Mouse (Mus musculus) midbrain, embryonic 12.5 days (tissue): ENCODE measurements around the gene Nfyb. TPM values are rescaled to one million over a fixed set of nuclear protein-coding genes. Genes with fewer than 3 reads are reported as not detected.

Experiments
- ATAC-seq: fragments of 200-750 bp; cut with Nextera tagmentation; 2 replicates; pipeline ENCODE4 v1.8.0; 2017; ENCODE audit warnings: low read depth, moderate TSS enrichment, moderate library complexity; ENCODE audit not compliant: low FRiP score
- H3K27ac ChIP-seq: fragments of 300-500 bp; sonication (generic); replicated peaks from 2 replicates; pipeline ENCODE4 v1.5.1; 2016; ENCODE audit warnings: mild to moderate bottlenecking
- H3K27me3 ChIP-seq: fragments of 300-500 bp; sonication (generic); 2 replicates; pipeline ENCODE4 v1.6.1; 2016; ENCODE audit warnings: mild to moderate bottlenecking
- H3K36me3 ChIP-seq: fragments of 300-500 bp; sonication (generic); 2 replicates; pipeline ENCODE4 v1.6.1; 2016
- H3K4me1 ChIP-seq: fragments of 300-500 bp; sonication (generic); 2 replicates; pipeline ENCODE4 v1.6.1; 2016
- H3K4me2 ChIP-seq: fragments of 300-500 bp; sonication (generic); replicated peaks from 2 replicates; pipeline ENCODE4 v1.6.1; 2016; ENCODE audit warnings: mild to moderate bottlenecking, moderate library complexity
- H3K4me3 ChIP-seq: fragments of 300-500 bp; sonication (generic); 2 replicates; pipeline ENCODE4 v1.5.1; 2016; ENCODE audit warnings: mild to moderate bottlenecking
- H3K9ac ChIP-seq: fragments of 300-500 bp; sonication (generic); replicated peaks from 2 replicates; pipeline ENCODE4 v1.6.1; 2016; ENCODE audit warnings: mild to moderate bottlenecking, moderate library complexity
- H3K9me3 ChIP-seq: fragments of 300-500 bp; sonication (generic); 2 replicates; pipeline ENCODE4 v1.6.1; 2016; ENCODE audit warnings: mild to moderate bottlenecking
- WGBS: fragments of 180-500 bp; shearing (Covaris S2); methylation state at CpG from one replicate; pipeline ENCODE4 v1.1.7; 2016; 5-methylcytosine and 5-hydroxymethylcytosine counted together
- polyA plus RNA-seq: library from polyadenylated mRNA; unstranded; fragments of >200 nt; fragmentation: Nextera tagmentation; extraction: Ambion mirVana; gene quantifications from 2 replicates; pipeline ENCODE4 v1.2.1, GENCODE M21; 2016

Nfyb gene
- polyA plus RNA-seq = 58.3 and 69.0 TPM in 2 replicates

DNA sequence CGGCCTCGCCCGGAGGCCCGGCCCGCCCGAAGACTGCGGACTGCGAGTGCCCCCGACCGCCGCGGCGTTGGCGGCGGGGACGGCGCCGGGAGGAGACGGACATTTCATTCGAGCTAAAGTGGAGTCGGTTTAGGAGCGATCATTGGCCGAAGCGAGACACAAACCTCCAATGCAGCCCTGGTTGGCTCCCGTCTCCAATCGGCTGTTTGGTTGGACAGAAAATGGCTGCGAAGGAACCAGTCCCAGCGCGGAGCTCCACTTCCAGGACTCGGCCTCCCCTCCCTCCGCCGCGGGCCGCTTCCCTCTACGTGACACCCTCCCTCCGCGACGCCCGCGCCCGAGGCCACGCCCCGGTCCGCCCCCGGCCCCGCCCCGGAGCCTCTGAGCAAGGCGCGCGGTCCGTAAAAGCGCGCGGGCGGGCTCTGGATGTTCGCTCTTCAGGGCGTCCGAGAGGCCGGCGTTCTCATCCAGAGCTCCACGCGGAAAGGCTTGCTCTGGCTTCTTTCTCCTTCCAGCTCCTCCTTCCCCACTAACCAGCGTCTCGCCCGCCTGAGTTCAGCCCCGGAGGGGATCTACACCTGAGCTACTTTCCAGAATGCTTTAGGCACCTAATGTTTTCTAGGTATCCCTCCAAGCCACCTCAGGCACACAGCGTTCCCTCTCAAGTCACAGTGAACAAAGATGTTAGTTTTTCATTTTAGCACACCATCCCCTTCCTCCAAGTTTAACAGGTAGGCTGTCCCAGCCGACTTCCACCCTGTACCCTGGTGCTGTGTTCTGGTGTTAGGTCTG, at the start of gene Nfyb:
Nfyb (minus strand) TSS at position 305 of the 792 bp plus-strand sequence.
- Histone ChIP-seq H3K4me3 (peak within 1 kb of the TSS; percentile 97), H3K36me3 (peaks cover 25% of the 10 kb centered on the region), H3K4me2 (peak within 1 kb of the TSS; percentile 74), H3K4me1 (peaks cover 31% of the 10 kb centered on the region), H3K27me3 (no peaks in the 10 kb centered on the region), H3K9ac (peak within 1 kb of the TSS; percentile 100), H3K9me3 (no peaks in the 10 kb centered on the region), H3K27ac (peak within 1 kb of the TSS; percentile 100)
- ATAC-seq = peak; percentile 95
- WGBS = under 1% methylated on average over 63 of the region's 68 CpGs

GRCm38 (mm10) chr10:82811855-82812431, 48.0 kb upstream of the Nfyb start:
- H3K4me1 ChIP-seq = peaks cover 12% of the 10 kb centered on the region
- H3K27me3 ChIP-seq = no peaks in the 10 kb centered on the region; the same call in 1 of the 2 replicates
- no peak overlapping the region for H3K27ac ChIP-seq
- no peaks in the 10 kb centered on the region for H3K36me3 ChIP-seq
- H3K9ac ChIP-seq = peak overlapping the region; percentile 62
- WGBS = 6% methylated on average over 45 of the region's 52 CpGs
- peak overlapping the region; percentile 65 for H3K4me3 ChIP-seq
- H3K9me3 ChIP-seq = no peaks in the 10 kb centered on the region
- peak; percentile 79 for ATAC-seq
- H3K4me2 ChIP-seq = peak overlapping the region; percentile 74

DNA sequence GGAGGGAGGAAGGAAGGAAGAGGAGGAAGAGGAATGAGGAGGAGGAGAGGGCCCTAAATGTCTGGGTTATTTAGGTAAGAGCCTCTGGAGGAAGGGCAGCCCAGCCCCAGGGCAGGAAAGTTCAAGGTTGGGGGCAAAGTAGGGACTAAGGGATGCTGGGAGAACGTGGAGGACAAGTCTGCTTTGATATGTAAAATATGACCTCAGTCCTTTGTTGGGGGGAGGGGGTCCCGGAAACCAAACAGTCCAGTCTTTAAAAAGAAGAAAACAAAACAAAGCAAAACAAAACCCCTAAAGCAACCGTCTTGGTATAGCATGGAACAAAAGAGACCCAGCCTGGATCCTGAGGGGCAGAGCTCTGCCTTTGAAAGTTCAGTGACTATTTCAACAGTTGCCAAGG, 45.4 kb upstream of the Nfyb start:
- Histone ChIP-seq H3K4me1 (peaks cover 9% of the 10 kb centered on the region), H3K9me3 (no peaks in the 10 kb centered on the region), H3K36me3 (no peaks in the 10 kb centered on the region), H3K27ac (no peak overlapping the region), H3K9ac (no peak overlapping the region), H3K4me3 (no peak overlapping the region), H3K4me2 (no peak overlapping the region), H3K27me3 (no peaks in the 10 kb centered on the region; the same call in 1 of the 2 replicates)
- ATAC-seq = no peak
- WGBS = 2% methylated on average over 3 of the region's 3 CpGs

- no peak for ATAC-seq
- Histone ChIP-seq H3K4me2 (no peak overlapping the region), H3K4me3 (no peak overlapping the region), H3K27ac (no peak overlapping the region), H3K36me3 (no peaks in the 10 kb centered on the region), H3K9ac (no peak overlapping the region), H3K27me3 (no peaks in the 10 kb centered on the region; the same call in 1 of the 2 replicates), H3K9me3 (no peaks in the 10 kb centered on the region), H3K4me1 (peaks cover 7% of the 10 kb centered on the region)
- WGBS = 75% methylated on average over 8 of the region's 8 CpGs
Observed at GRCm38 (mm10) chr10:82808891-82809290, 44.9 kb upstream of the Nfyb start.

DNA sequence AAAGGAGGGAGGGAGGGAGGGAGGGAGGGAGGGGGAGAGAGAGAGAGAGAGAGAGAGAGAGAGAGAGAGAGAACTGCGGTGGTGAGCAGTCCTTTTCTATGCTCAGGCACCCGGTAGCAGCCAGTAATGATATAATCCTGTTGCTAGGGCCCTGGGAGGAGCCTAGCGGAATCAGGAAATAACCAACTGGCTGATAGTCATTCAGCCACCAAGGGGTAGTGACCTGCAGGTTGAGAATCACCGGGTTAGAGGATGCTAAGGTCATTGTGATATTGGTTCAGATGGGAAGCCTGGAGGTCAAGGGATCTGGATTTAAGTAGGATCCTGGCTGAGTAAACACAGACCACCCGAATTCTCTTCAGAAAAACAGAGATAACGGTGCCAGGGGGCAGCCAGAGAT, 44.2 kb upstream of the Nfyb start:
- Histone ChIP-seq H3K4me2 (no peak overlapping the region), H3K27me3 (no peaks in the 10 kb centered on the region; the same call in 1 of the 2 replicates), H3K9ac (no peak overlapping the region), H3K27ac (no peak overlapping the region), H3K36me3 (no peaks in the 10 kb centered on the region), H3K9me3 (no peaks in the 10 kb centered on the region), H3K4me3 (no peak overlapping the region), H3K4me1 (peaks cover 7% of the 10 kb centered on the region)
- 46% methylated on average over 5 of the region's 6 CpGs for WGBS
- ATAC-seq = no peak

GRCm38 (mm10) chr10:82807238-82807637, 43.3 kb upstream of the Nfyb start:
- Histone ChIP-seq H3K36me3 (no peaks in the 10 kb centered on the region), H3K4me1 (peaks cover 7% of the 10 kb centered on the region), H3K4me3 (no peak overlapping the region), H3K9me3 (no peaks in the 10 kb centered on the region), H3K9ac (no peak overlapping the region), H3K27me3 (no peaks in the 10 kb centered on the region; the same call in 1 of the 2 replicates), H3K4me2 (no peak overlapping the region), H3K27ac (no peak overlapping the region)
- ATAC-seq = no peak
- 88% methylated on average over 7 of the region's 7 CpGs for WGBS

DNA sequence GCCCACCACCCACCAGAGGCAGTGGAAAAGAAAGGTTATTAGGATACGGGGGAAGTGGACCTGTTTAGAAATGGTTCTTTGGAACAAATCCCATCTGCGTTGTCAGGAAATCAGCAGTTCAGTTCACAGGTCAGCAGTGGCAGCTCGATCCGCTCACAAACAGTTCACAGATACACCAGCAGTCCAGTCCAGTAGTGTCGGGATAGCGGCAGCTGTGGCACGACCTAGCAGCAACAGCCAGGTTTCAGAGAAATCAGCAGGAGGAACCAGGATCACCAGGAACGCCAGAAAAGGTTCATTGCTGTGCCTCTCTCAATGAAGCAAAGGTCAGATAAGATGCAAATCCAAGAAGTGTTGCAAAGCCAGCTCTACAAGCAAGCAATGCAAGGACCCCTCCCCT, 42.5 kb upstream of the Nfyb start:
- no peak overlapping the region for H3K4me2 ChIP-seq
- H3K27me3 ChIP-seq = no peaks in the 10 kb centered on the region; the same call in 1 of the 2 replicates
- no peak overlapping the region for H3K4me3 ChIP-seq
- no peak overlapping the region for H3K9ac ChIP-seq
- H3K9me3 ChIP-seq = no peaks in the 10 kb centered on the region
- no peak overlapping the region for H3K27ac ChIP-seq
- no peaks in the 10 kb centered on the region for H3K36me3 ChIP-seq
- no peak for ATAC-seq
- 78% methylated on average over 8 of the region's 8 CpGs for WGBS
- peaks cover 7% of the 10 kb centered on the region for H3K4me1 ChIP-seq

DNA sequence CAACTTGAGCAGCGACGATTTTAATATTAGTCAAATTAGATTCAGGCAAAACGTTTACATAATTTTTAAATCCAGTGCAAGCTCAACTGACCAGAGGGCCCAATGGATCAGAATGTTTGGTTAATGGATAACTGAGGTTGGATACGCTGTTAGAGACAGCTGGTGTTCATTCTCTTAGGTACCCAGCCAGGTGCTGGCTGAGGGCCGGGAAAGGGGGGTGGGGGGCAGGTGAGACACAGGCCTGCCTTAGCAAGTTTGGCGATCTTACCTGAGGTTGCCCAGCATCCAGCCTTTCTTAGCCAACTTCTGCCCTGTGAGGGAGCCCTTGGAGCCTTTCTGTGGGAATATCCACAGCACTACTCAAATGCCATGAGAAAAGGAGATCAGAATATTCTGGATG, 41.2 kb upstream of the Nfyb start:
- no peak overlapping the region for H3K27ac ChIP-seq
- H3K4me3 ChIP-seq = no peak overlapping the region
- H3K9ac ChIP-seq = no peak overlapping the region
- no peak overlapping the region for H3K4me2 ChIP-seq
- H3K9me3 ChIP-seq = no peaks in the 10 kb centered on the region
- H3K36me3 ChIP-seq = no peaks in the 10 kb centered on the region
- 86% methylated on average over 6 of the region's 6 CpGs for WGBS
- H3K4me1 ChIP-seq = peaks cover 7% of the 10 kb centered on the region
- H3K27me3 ChIP-seq = no peaks in the 10 kb centered on the region; the same call in 1 of the 2 replicates
- no peak for ATAC-seq

GRCm38 (mm10) chr10:82804396-82804795, 40.5 kb upstream of the Nfyb start:
- no peaks in the 10 kb centered on the region for H3K36me3 ChIP-seq
- no peak overlapping the region for H3K9ac ChIP-seq
- H3K27me3 ChIP-seq = no peaks in the 10 kb centered on the region
- peaks cover 3% of the 10 kb centered on the region for H3K4me1 ChIP-seq
- no peak overlapping the region for H3K27ac ChIP-seq
- H3K4me3 ChIP-seq = no peak overlapping the region
- no peaks in the 10 kb centered on the region for H3K9me3 ChIP-seq
- 74% methylated on average over 3 of the region's 3 CpGs for WGBS
- no peak for ATAC-seq
- no peak overlapping the region for H3K4me2 ChIP-seq

DNA sequence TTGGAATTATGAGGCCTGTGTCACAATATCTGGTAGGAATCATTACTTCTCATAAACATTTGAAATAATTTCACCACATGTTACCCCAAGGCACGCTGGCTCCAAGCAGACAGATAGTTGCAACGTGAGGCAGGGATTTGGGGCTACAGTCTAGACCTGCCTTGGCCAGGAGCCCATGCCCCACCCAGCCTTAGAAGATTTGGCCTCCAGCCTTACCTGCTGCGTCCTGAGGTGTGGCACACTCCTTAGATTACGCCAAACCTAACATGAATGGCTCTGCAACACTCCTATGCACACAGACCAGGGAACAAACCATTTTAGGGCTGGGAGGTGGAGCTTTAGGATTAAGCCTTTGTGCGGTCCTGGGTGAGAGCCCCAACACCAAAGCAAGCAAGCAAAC, 36.1 kb upstream of the Nfyb start:
- Histone ChIP-seq H3K4me3 (no peak overlapping the region), H3K9ac (no peak overlapping the region), H3K4me2 (no peak overlapping the region), H3K4me1 (peaks cover 4% of the 10 kb centered on the region; the same call in 1 of the 2 replicates), H3K9me3 (no peaks in the 10 kb centered on the region), H3K36me3 (no peaks in the 10 kb centered on the region), H3K27ac (no peak overlapping the region), H3K27me3 (peaks cover under 1% of the 10 kb centered on the region; the same call in 1 of the 2 replicates)
- 82% methylated on average over 5 of the region's 5 CpGs for WGBS
- ATAC-seq = no peak

GRCm38 (mm10) chr10:82798312-82798933, 34.5 kb upstream of the Nfyb start:
- H3K27ac ChIP-seq = no peak overlapping the region
- H3K9ac ChIP-seq = no peak overlapping the region
- peaks cover 3% of the 10 kb centered on the region; the same call in 1 of the 2 replicates for H3K27me3 ChIP-seq
- no peak overlapping the region for H3K4me3 ChIP-seq
- H3K9me3 ChIP-seq = no peaks in the 10 kb centered on the region
- no peak overlapping the region for H3K4me2 ChIP-seq
- ATAC-seq = no peak
- no peaks in the 10 kb centered on the region for H3K36me3 ChIP-seq
- peaks cover 4% of the 10 kb centered on the region; the same call in 1 of the 2 replicates for H3K4me1 ChIP-seq
- 73% methylated on average over 11 of the region's 11 CpGs for WGBS

DNA sequence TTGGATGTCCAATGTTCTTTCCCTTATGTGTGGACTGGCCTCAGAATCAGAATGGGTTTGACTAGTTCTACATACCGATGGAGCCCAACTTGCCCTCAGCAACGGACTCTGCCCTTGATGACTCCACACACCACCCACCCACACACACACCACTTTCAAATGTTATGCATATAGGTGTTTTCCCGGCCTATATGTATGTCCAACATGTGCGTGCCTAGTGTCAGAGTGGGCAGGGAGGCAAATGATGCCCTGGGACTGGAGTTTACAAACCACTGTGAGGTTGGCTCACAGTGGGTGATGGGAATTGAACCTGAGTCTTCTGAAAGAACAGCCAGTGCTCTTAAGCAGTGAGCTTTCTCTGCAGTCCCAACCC, 33.2 kb upstream of the Nfyb start:
- Histone ChIP-seq H3K27me3 (peaks cover 3% of the 10 kb centered on the region; the same call in 1 of the 2 replicates), H3K4me3 (no peak overlapping the region), H3K36me3 (no peaks in the 10 kb centered on the region), H3K9me3 (no peaks in the 10 kb centered on the region), H3K27ac (no peak overlapping the region), H3K9ac (no peak overlapping the region), H3K4me2 (no peak overlapping the region), H3K4me1 (peaks cover 4% of the 10 kb centered on the region; the same call in 1 of the 2 replicates)
- 86% methylated on average over 4 of the region's 4 CpGs for WGBS
- no peak for ATAC-seq
